Mouse (Mus musculus) Patski (cell line): ENCODE data around the gene Slc22a4. TPM values are rescaled to one million over a fixed set of nuclear protein-coding genes. Genes with fewer than 3 reads are reported as not detected.

ENCODE experiments used
- ATAC-seq: fragments of 100-300 bp; one replicate; pipeline ENCODE4 v1.8.0; 2021
- CTCF ChIA-PET: fragments of 350-600 bp; sonication (Branson Sonifier 250); formaldehyde crosslinking; loops from one replicate; lab custom pipeline; 2022; ENCODE audit warnings: inconsistent platforms; lab: Charles Lee
- POLR2A ChIA-PET: fragments of 350-600 bp; sonication (Branson Sonifier 250); formaldehyde crosslinking; loops from one replicate; lab custom pipeline; 2022; ENCODE audit warnings: antibody characterized with exemption, inconsistent platforms; lab: Charles Lee
- DNase-seq: peaks from one replicate; pipeline ENCODE4 v3.0.0-alpha.2; 2011; ENCODE audit warnings: low read depth, low spot score
- H3K27me3 ChIP-seq: fragments of 371-371 bp; one replicate; pipeline ENCODE4 v1.5.1; 2021
- CTCF ChIP-seq: fragments of 100-300 bp; IDR thresholded peaks from one replicate; pipeline ENCODE4 v1.5.1; 2021
- in situ Hi-C: fragments of 300-500 bp; cut with MboI; formaldehyde crosslinking; loops from 3 replicates; pipeline ENCODE4 v1.11.1; 2018; ENCODE audit warnings: low pct_unique_long_range_greater_than_20kb, mixed read lengths
- polyA plus RNA-seq: library from polyadenylated mRNA; unstranded; gene quantifications from one replicate; pipeline ENCODE4 v1.2.3, GENCODE M21; 2021

The Slc22a4 gene
- 42.3 TPM for polyA plus RNA-seq

DNA sequence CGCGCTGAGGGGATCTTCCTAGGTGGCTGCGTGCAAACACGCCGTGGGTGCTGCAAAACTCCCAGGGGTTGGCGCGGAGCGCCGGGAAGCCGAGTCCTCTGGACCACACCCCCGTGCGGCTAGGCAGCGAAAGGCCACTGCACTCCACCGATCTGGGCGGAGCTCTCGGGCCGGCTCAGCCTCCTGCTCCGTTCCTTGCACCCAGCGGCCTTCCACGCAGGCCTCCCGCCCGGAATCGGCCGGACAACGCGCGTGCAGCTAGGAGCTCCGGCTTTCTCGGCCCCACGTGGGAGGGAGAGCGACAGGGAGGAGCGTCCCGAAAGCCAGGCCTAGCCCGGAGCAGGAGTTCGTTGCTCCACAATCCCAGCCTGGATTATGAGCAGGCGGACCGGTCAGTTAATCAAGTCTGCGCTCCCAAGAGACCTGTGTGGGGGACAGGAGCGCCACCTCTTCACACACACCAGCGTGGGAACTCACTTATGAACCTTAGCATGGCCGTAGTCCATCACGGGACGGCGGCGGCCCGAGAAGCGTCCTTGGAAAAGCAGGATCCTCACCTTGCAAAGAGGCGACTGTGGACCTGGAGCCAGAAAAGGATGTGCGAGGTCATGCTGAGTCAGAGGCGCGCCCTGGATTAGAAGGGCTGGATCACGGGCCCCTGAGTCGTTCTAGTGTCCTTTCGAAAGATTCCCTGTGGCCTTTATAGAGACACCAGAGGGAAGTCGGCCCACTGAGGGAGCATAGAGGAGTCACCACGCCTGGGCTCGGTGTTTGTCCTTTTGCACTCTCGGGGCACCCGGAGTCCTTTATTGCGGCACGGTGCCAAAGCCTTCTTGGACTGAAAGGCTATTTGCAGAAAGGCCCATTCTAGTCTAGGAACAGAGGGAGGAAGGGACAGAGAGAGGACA lies at the start of gene Slc22a4:
TSS of gene Slc22a4 (minus strand) at position 47 of the 908 bp plus-strand sequence.
- TF ChIP-seq CTCF, result no peak
- ChIA-PET CTCF (interaction anchor here (1.4 to 1.5 kb wide), 3 partner anchors 26 to 32 kb away, joined by 3 to 4 read pairs (median 3); no protein-coding TSS in a partner anchor), POLR2A (no interaction called here)
- DNase-seq (no peak), ATAC-seq (peak; percentile 76)
- H3K27me3 ChIP-seq, result no peaks in the 10 kb centered on the region
- in situ Hi-C loops, result no loop called here

- in situ Hi-C loops, result no loop called here
- H3K27me3 ChIP-seq, result no peaks in the 10 kb centered on the region
- ATAC-seq (no peak), DNase-seq (no peak)
- ChIA-PET CTCF (interaction anchor here (1.5 to 2.3 kb wide), 3 partner anchors 10 to 17 kb away, joined by 6 to 15 read pairs (median 9); no protein-coding TSS in a partner anchor), POLR2A (interaction anchor here (2.8 kb wide), 1 partner anchor 14 kb away, joined by 11 read pairs; no protein-coding TSS in a partner anchor)
- TF ChIP-seq CTCF, result no peak
Measured at GRCm38 (mm10) chr11:54076101-54076500, 48.2 kb upstream of the Slc22a4 start.

GRCm38 (mm10) chr11:54075353-54075752 lies 47.5 kb upstream of the Slc22a4 start:
- no peak for TF ChIP-seq CTCF
- in situ Hi-C loops, result no loop called here
- CTCF ChIA-PET, result interaction anchor here (0.9 to 2.3 kb wide), 4 partner anchors 11 to 73 kb away, joined by 3 to 15 read pairs (median 8); no protein-coding TSS in a partner anchor
- ATAC-seq, result peak; percentile 38
- POLR2A ChIA-PET, result interaction anchor here (2.8 kb wide), 1 partner anchor 13 kb away, joined by 11 read pairs; no protein-coding TSS in a partner anchor
- peak; percentile 74 for DNase-seq
- no peaks in the 10 kb centered on the region for H3K27me3 ChIP-seq

DNA sequence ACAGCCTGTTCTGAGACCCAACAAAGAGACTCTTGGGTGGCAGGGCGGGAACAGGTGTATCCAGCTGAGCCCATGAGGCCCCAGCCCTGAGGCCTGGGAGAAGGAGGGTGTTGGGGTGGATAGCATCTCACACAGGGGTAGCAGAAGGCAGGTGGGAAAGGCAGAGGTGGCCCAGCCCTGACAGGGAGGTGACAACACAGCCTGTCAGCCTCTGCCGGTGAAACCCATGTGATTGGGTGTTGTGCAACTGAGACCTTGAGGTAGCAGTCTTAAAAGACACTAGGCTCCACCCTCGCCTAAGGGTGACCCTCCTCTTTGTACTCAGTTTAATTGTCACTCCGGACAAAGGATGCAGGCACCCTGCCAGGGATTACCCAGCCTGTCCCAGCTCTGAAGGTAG lies 45.4 kb upstream of the Slc22a4 start:
- ATAC-seq (no peak), DNase-seq (no peak)
- TF ChIP-seq CTCF, result no peak
- ChIA-PET POLR2A (no interaction called here), CTCF (no interaction called here)
- in situ Hi-C loops, result no loop called here
- no peaks in the 10 kb centered on the region for H3K27me3 ChIP-seq

- ATAC-seq (no peak), DNase-seq (no peak)
- no peaks in the 10 kb centered on the region for H3K27me3 ChIP-seq
- ChIA-PET POLR2A (no interaction called here), CTCF (interaction anchor here (1.2 kb wide), 1 partner anchor 9 kb away, joined by 4 read pairs; no protein-coding TSS in a partner anchor)
- in situ Hi-C loops, result no loop called here
- no peak for TF ChIP-seq CTCF
Measured at GRCm38 (mm10) chr11:54071726-54072445, 44.0 kb upstream of the Slc22a4 start.

- TF ChIP-seq CTCF, result no peak
- DNase-seq (no peak), ATAC-seq (no peak)
- no peaks in the 10 kb centered on the region for H3K27me3 ChIP-seq
- POLR2A ChIA-PET, result no interaction called here
- in situ Hi-C loops, result loop anchor here (10.0 kb wide), 1 partner anchor 304 kb away; no protein-coding TSS in a partner anchor
- CTCF ChIA-PET, result no interaction called here
Measured at GRCm38 (mm10) chr11:54068520-54069371, 40.9 kb upstream of the Slc22a4 start, which contains the start of gene Pdlim4. Pdlim4 (minus strand) TSS chr11:54069014.

- H3K27me3 ChIP-seq, result no peaks in the 10 kb centered on the region
- DNase-seq (no peak), ATAC-seq (no peak)
- in situ Hi-C loops, result loop anchor here (10.0 kb wide), 1 partner anchor 303 kb away; no protein-coding TSS in a partner anchor
- POLR2A ChIA-PET, result no interaction called here
- TF ChIP-seq CTCF, result no peak
- CTCF ChIA-PET, result no interaction called here
Measured at GRCm38 (mm10) chr11:54067996-54068519, 40.2 kb upstream of the Slc22a4 start.

DNA sequence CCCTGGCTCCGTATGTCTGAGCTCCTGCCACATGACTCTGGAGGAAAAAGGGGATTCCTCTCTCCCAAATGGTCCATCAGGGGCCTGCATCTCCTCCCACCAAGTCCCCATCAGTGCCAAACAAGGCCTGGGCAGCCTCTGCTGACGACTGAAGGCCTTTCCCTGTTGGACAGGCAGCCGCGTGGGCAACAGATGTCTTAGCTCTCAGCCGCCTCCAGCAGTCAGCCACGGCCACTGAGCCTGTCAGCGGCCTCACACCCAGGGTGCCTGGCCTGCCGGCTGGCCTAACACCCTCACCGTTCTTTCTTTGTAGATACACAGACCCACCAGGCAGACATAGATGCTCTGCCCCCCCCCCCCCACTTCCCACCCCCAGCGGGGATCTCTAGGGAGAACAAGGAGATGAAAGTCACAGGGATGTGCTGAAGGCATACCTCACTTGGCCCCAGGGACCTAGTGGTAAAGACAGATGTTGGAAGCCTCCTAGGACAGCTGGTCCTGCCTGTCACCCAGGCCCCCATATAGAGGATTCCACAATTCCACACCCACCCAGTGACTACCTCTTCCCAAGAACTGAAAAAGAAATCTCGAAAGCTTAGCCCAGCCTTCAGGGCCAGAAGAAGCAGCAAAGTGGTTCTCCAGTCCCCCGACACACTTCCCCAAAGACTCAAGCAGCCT lies 39.6 kb upstream of the Slc22a4 start:
- no peak for TF ChIP-seq CTCF
- DNase-seq (no peak), ATAC-seq (no peak)
- no peaks in the 10 kb centered on the region for H3K27me3 ChIP-seq
- ChIA-PET CTCF (no interaction called here), POLR2A (no interaction called here)
- in situ Hi-C loops, result loop anchor here (10.0 kb wide), 1 partner anchor 303 kb away; no protein-coding TSS in a partner anchor

DNA sequence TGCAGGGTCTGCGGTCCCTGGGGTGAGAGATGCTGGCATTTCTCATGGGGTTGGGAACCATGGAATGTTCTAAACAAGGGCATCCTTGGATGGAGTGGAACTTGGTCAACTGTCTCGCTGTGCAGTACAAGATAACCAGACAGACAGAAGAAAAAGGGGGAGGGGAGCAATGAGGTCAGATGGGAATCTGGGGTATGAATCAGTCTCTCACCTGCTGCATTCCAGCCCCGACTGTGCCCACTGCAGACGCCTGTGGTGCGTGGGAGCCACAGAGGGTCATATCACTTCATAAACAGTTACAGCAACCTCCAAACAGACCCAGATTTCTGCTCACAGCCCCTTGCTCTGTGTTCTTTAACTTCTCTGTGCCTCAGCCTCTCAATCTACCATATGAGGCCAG lies 38.5 kb upstream of the Slc22a4 start:
- H3K27me3 ChIP-seq, result no peaks in the 10 kb centered on the region
- in situ Hi-C loops, result loop anchor here (10.0 kb wide), 1 partner anchor 302 kb away; no protein-coding TSS in a partner anchor
- ChIA-PET CTCF (no interaction called here), POLR2A (no interaction called here)
- TF ChIP-seq CTCF, result no peak
- ATAC-seq (no peak), DNase-seq (no peak)
